Mouse (Mus musculus) liver, embryonic 14.5 days (tissue): ENCODE results near the gene Ywhab. TPM values are rescaled to one million over a fixed set of nuclear protein-coding genes. Genes with fewer than 3 reads are reported as not detected.

Source experiments
- ATAC-seq: fragments of 200-750 bp; cut with Nextera tagmentation; 2 replicates; pipeline ENCODE4 v1.8.0; 2017; ENCODE audit warnings: moderate number of reproducible peaks, mild to moderate bottlenecking, moderate library complexity; ENCODE audit not compliant: insufficient read depth
- DNase-seq, 3 experiments: peaks; one replicate each; pipeline ENCODE4 v3.0.0-alpha.2; 2012 to 2013; ENCODE audit warnings: low read depth in 3 of 3, low spot score in 3 of 3
- H3K27ac ChIP-seq: fragments of 300-500 bp; sonication (generic); 2 replicates; pipeline ENCODE4 v1.5.1; 2014; ENCODE audit warnings: moderate library complexity, mild to moderate bottlenecking, control low read depth, inconsistent platforms
- H3K27me3 ChIP-seq: fragments of 300-500 bp; sonication (generic); 2 replicates; pipeline ENCODE4 v1.6.1; 2014; ENCODE audit warnings: mild to moderate bottlenecking, low read length, moderate library complexity; ENCODE audit not compliant: control insufficient read depth, insufficient read depth
- H3K36me3 ChIP-seq: fragments of 300-500 bp; sonication (generic); replicated peaks from 2 replicates; pipeline ENCODE4 v1.6.1; 2014; ENCODE audit warnings: low read depth; ENCODE audit not compliant: control insufficient read depth, insufficient read depth
- H3K4me1 ChIP-seq, 2 experiments: fragments of 200-500 bp in 1 of 2; fragments of 300-500 bp in 1 of 2; sonication (generic) in 1 of 2; replicated peaks; 2 replicates each; pipeline ENCODE4 v1.6.1; 2012 to 2014; ENCODE audit warnings: antibody characterized with exemption in 1 of 2, inconsistent platforms in 1 of 2, low read length in 1 of 2; ENCODE audit not compliant: control insufficient read depth in 2 of 2, insufficient read depth in 2 of 2
- H3K4me2 ChIP-seq: fragments of 300-500 bp; sonication (generic); 2 replicates; pipeline ENCODE4 v1.6.1; 2014; ENCODE audit warnings: low read depth, mild to moderate bottlenecking, control low read depth, moderate library complexity
- H3K4me3 ChIP-seq, 2 experiments: fragments of 200-500 bp in 1 of 2; fragments of 300-500 bp in 1 of 2; sonication (generic) in 1 of 2; 2 replicates each; pipeline ENCODE4 v1.5.1; 2012 to 2014; ENCODE audit warnings: low read depth in 2 of 2, low read length in 2 of 2, mild to moderate bottlenecking in 2 of 2, control low read depth in 1 of 2, inconsistent platforms in 1 of 2, moderate library complexity in 1 of 2; ENCODE audit not compliant: insufficient read depth in 1 of 2
- H3K9ac ChIP-seq: fragments of 300-500 bp; sonication (generic); replicated peaks from 2 replicates; pipeline ENCODE4 v1.6.1; 2014; ENCODE audit warnings: mild to moderate bottlenecking, control low read depth, moderate library complexity
- H3K9me3 ChIP-seq: fragments of 300-500 bp; sonication (generic); 2 replicates; pipeline ENCODE4 v1.6.1; 2016; ENCODE audit warnings: low read length, mixed read lengths; ENCODE audit not compliant: control insufficient read depth
- CTCF ChIP-seq: IDR thresholded peaks from 2 replicates; pipeline ENCODE4 v1.5.1; 2016; ENCODE audit warnings: antibody characterized with exemption, low read depth, control low read depth
- EP300 ChIP-seq: IDR thresholded peaks from 2 replicates; pipeline ENCODE4 v1.6.1; 2016; ENCODE audit warnings: antibody characterized with exemption, low read depth
- WGBS: fragments of 180-500 bp; shearing (Covaris S2); extraction: QIAGEN DNeasy Blood & Tissue Kit; methylation state at CpG from one replicate; pipeline ENCODE4 v1.1.7; 2014; ENCODE audit not compliant: insufficient replicate concordance; 5-methylcytosine and 5-hydroxymethylcytosine counted together
- polyA plus RNA-seq, 2 experiments: library from polyadenylated mRNA; depleted of rRNA in 1 of 2; stranded (reverse) in 1 of 2; unstranded in 1 of 2; fragments of >200 nt; fragmentation: Nextera tagmentation in 1 of 2; extraction: Ambion mirVana in 1 of 2; gene quantifications; 2 replicates each; pipeline versions ENCODE4 v1.2.1 to v1.2.3; 2012 to 2014

Ywhab gene
- polyA plus RNA-seq, 2 experiments: 32.3 to 79.6 TPM

- TF ChIP-seq CTCF: no peak
- TF ChIP-seq EP300: no peak
- H3K27ac ChIP-seq: no peak overlapping the region
- H3K36me3 ChIP-seq: no peaks in the 10 kb centered on the region
- H3K27me3 ChIP-seq: no peaks in the 10 kb centered on the region
- H3K4me2 ChIP-seq: no peak overlapping the region
- no peaks in the 10 kb centered on the region for H3K4me1 ChIP-seq
- DNase-seq: no peak
- no peaks in the 10 kb centered on the region for H3K9me3 ChIP-seq
- ATAC-seq: no peak
- H3K4me3 ChIP-seq: no peak overlapping the region
- H3K9ac ChIP-seq: no peak overlapping the region
- WGBS: 63% methylated on average over 17 of the region's 19 CpGs
Measured at GRCm38 (mm10) chr2:163964606-163965560, 29.9 kb upstream of the Ywhab start.

GRCm38 (mm10) chr2:163965706-163966105 lies 29.1 kb upstream of the Ywhab start:
- no peak overlapping the region for H3K27ac ChIP-seq
- no peak overlapping the region for H3K4me3 ChIP-seq
- H3K4me2 ChIP-seq: no peak overlapping the region
- H3K9ac ChIP-seq: no peak overlapping the region
- no peak for TF ChIP-seq CTCF
- no peak for TF ChIP-seq EP300
- 48% methylated on average over 7 of the region's 7 CpGs for WGBS
- ATAC-seq (no peak), DNase-seq (no peak)
- no peaks in the 10 kb centered on the region for H3K36me3 ChIP-seq
- no peaks in the 10 kb centered on the region for H3K27me3 ChIP-seq
- no peaks in the 10 kb centered on the region for H3K4me1 ChIP-seq
- H3K9me3 ChIP-seq: no peaks in the 10 kb centered on the region

GRCm38 (mm10) chr2:163968581-163968980 lies 26.2 kb upstream of the Ywhab start:
- Histone ChIP-seq H3K27ac (no peak overlapping the region), H3K9me3 (no peaks in the 10 kb centered on the region)
- 2% methylated on average over 5 of the region's 5 CpGs for WGBS

GRCm38 (mm10) chr2:163970326-163970725 lies 24.4 kb upstream of the Ywhab start:
- Histone ChIP-seq H3K36me3 (no peaks in the 10 kb centered on the region), H3K4me1 (no peaks in the 10 kb centered on the region), H3K27ac (no peak overlapping the region), H3K4me2 (no peak overlapping the region), H3K9ac (no peak overlapping the region), H3K27me3 (no peaks in the 10 kb centered on the region), H3K4me3 (no peak overlapping the region), H3K9me3 (no peaks in the 10 kb centered on the region)
- 35% methylated on average over 3 of the region's 3 CpGs for WGBS
- no peak for DNase-seq
- no peak for ATAC-seq
- no peak for TF ChIP-seq EP300
- TF ChIP-seq CTCF: no peak

More at GRCm38 (mm10) chr2:163968581-163968980, 26.2 kb upstream of the Ywhab start:
- H3K4me2 ChIP-seq: no peak overlapping the region
- DNase-seq: peak in 2 of 3 experiments; percentile 16 to 20
- no peak overlapping the region for H3K9ac ChIP-seq
- H3K27me3 ChIP-seq: no peaks in the 10 kb centered on the region
- ATAC-seq: no peak
- no peak overlapping the region for H3K4me3 ChIP-seq
- H3K4me1 ChIP-seq: no peaks in the 10 kb centered on the region
- TF ChIP-seq CTCF (peak; percentile 90), EP300 (no peak)
- H3K36me3 ChIP-seq: no peaks in the 10 kb centered on the region

GRCm38 (mm10) chr2:163974056-163974455 lies 20.7 kb upstream of the Ywhab start:
- Histone ChIP-seq H3K4me2 (no peak overlapping the region), H3K9me3 (no peaks in the 10 kb centered on the region), H3K4me1 (no peaks in the 10 kb centered on the region), H3K36me3 (no peaks in the 10 kb centered on the region), H3K27ac (no peak overlapping the region), H3K27me3 (no peaks in the 10 kb centered on the region), H3K4me3 (no peak overlapping the region), H3K9ac (no peak overlapping the region)
- no peak for ATAC-seq
- 65% methylated on average over 2 of the region's 2 CpGs for WGBS
- DNase-seq: no peak
- TF ChIP-seq CTCF (no peak), EP300 (no peak)
